Mouse (Mus musculus) cerebellum, adult 2 months (tissue): ENCODE measurements around the gene Asb15. TPM values are rescaled to one million over a fixed set of nuclear protein-coding genes. Genes with fewer than 3 reads are reported as not detected.

Source experiments
- DNase-seq, 2 experiments: peaks; one replicate each; pipeline ENCODE4 v3.0.0; 2021
- H3K27ac ChIP-seq: fragments of 200-500 bp; 2 replicates; pipeline ENCODE4 v1.5.1; 2012; ENCODE audit warnings: low read length, control low read depth, inconsistent platforms; ENCODE audit not compliant: insufficient read depth
- H3K27me3 ChIP-seq: fragments of 200-500 bp; 2 replicates; pipeline ENCODE4 v1.6.1; 2012; ENCODE audit warnings: inconsistent platforms, mild to moderate bottlenecking, low read length, moderate library complexity; ENCODE audit not compliant: control insufficient read depth, insufficient read depth
- H3K4me1 ChIP-seq: fragments of 200-500 bp; 2 replicates; pipeline ENCODE4 v1.6.1; 2011; ENCODE audit warnings: low read length; ENCODE audit not compliant: control insufficient read depth, insufficient read depth
- H3K4me3 ChIP-seq: fragments of 200-500 bp; replicated peaks from 2 replicates; pipeline ENCODE3; 2011; ENCODE audit warnings: mild to moderate bottlenecking, low read depth, low read length, control low read depth; ENCODE audit not compliant: insufficient read depth
- CTCF ChIP-seq: fragments of 200-500 bp; IDR thresholded peaks from 2 replicates; pipeline ENCODE4 v1.5.1; 2011; ENCODE audit warnings: low read depth, mild to moderate bottlenecking, control low read depth, low read length, moderate library complexity, borderline replicate concordance; ENCODE audit not compliant: insufficient read depth
- POLR2A ChIP-seq: fragments of 200-500 bp; IDR thresholded peaks from 2 replicates; pipeline ENCODE4 v1.6.1; 2011; ENCODE audit warnings: low read length, control low read depth, borderline replicate concordance; ENCODE audit not compliant: insufficient read depth
- WGBS: fragments of 180-500 bp; shearing (Covaris S2); methylation state at CpG from one replicate; pipeline ENCODE4 v1.1.7; 2018; 5-methylcytosine and 5-hydroxymethylcytosine counted together
- polyA plus RNA-seq: library from polyadenylated mRNA; depleted of rRNA; stranded (reverse); fragments of >200 nt; gene quantifications from 2 replicates; pipeline ENCODE4 v1.2.3, GENCODE M21; 2012; rRNA removed

Asb15 gene
- polyA plus RNA-seq, 1 experiment = 0.10 TPM

DNA sequence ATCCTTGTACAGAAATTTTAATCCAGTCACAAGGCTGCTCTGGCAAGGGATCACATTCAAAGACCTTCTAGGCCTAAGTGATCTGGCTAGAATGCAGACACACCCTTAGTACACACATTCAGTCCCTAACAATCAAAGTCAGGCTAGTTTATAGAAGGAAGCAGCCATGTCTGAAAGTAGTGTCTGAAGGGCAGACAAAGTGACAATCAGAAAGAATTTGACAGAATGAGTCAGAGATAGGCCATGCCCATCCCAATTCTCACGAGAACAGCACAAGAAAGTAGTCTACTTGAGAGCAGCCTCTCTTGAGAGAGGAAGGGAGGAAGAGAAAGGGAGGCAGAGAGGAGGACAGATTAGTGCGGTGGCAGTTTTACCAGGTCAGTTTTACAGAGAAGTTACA, 94.2 kb downstream of the Asb15 start:
- Histone ChIP-seq H3K4me1 (peaks cover 3% of the 10 kb centered on the region; the same call in 1 of the 2 replicates), H3K4me3 (no peak overlapping the region), H3K27ac (no peak overlapping the region), H3K27me3 (no peaks in the 10 kb centered on the region)
- TF ChIP-seq POLR2A (no peak), CTCF (no peak)
- no peak for DNase-seq
- 88% methylated on average over 2 of the region's 2 CpGs for WGBS

Other genes starting within 250 kb of the Asb15 start
- gene Iqub, start 13.1 kb upstream of the Asb15 start, polyA plus RNA-seq = 0.97 and 1.4 TPM in 2 replicates
- gene Ndufa5, start 131 bp upstream of the Asb15 start, polyA plus RNA-seq = 115 and 146 TPM in 2 replicates
- 0.05 and 0.06 TPM in 2 replicates for gene Lmod2, start 69.6 kb downstream of the Asb15 start, polyA plus RNA-seq
- 46.8 and 48.7 TPM in 2 replicates for gene Wasl, start 136.9 kb downstream of the Asb15 start, polyA plus RNA-seq
- 0.03 TPM in 1 of 2 replicates, not detected in the other for gene Hyal6, start 205.1 kb downstream of the Asb15 start, polyA plus RNA-seq
- gene Hyal4, start 220.2 kb downstream of the Asb15 start, polyA plus RNA-seq = not detected in 2 replicates